Mouse (Mus musculus) kidney, adult 2 months (tissue): ENCODE data around the gene Npm1.

ENCODE experiments used
- CTCF ChIP-seq: fragments of 200-500 bp; conservative IDR thresholded peaks from 2 replicates; pipeline ENCODE4 v1.5.1; 2011; ENCODE audit warnings: low read depth, mild to moderate bottlenecking, control low read depth, low read length, moderate library complexity, mixed read lengths; ENCODE audit not compliant: insufficient read depth, insufficient read length
- POLR2A ChIP-seq: fragments of 200-500 bp; IDR thresholded peaks from one replicate; pipeline ENCODE4 v1.6.1; 2011; ENCODE audit warnings: low read depth, low read length, control low read depth

DNA sequence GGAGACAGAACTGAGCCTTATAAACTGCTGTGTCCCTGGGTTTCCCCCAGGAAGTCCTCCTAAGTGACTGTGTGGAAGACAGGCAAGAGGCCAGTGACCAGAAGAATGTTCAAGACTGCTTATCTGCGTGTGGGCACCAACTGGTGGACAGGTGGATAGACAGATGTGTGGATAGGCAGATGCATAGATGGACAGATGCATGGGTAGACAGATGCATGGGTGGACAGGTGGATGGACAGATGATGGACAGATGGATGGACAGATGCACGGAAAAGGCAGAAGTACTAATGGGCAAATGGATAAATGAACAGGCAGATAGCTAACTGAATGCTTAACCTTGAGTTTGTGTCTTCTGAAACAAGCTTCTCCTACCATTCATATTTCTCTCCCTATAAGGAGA, 52.9 kb downstream of the Npm1 start:
- no peak for TF ChIP-seq CTCF
- TF ChIP-seq POLR2A: no peak
